Mouse (Mus musculus): Measurements from ENCODE around the gene Slc13a2. TPM values are rescaled to one million over a fixed set of nuclear protein-coding genes. Genes with fewer than 3 reads are reported as not detected.
A peak's percentile ranks its signal among the peaks of the same experiment; 100 is the strongest.

The Slc13a2 gene
- polyA plus RNA-seq, 1 experiment from 2014 or later, result not detected

- H3K9me3 ChIP-seq (ENCODE audit: control insufficient read depth, low read length), result no peaks in the 10 kb centered on the region
- ATAC-seq (ENCODE audit: insufficient read depth, low FRiP score, low TSS enrichment) (no peak), DNase-seq (ENCODE audit: low spot score) (no peak)
- WGBS, result 68% methylated on average over 13 of the region's 13 CpGs
- no peaks in the 10 kb centered on the region for H3K36me3 ChIP-seq (ENCODE audit: control insufficient read depth, insufficient read depth, low read length)
- H3K27ac ChIP-seq (ENCODE audit: low read depth, low read length), result no peak overlapping the region
- no peak overlapping the region for H3K4me3 ChIP-seq (ENCODE audit: low read depth, low read length)
- H3K4me2 ChIP-seq (ENCODE audit: low read depth), result no peak overlapping the region
- H3K27me3 ChIP-seq (ENCODE audit: control insufficient read depth, insufficient read depth, low read length), result no peaks in the 10 kb centered on the region
- H3K4me1 ChIP-seq (ENCODE audit: control insufficient read depth, insufficient read depth, low read length), result peaks cover 9% of the 10 kb centered on the region; the same call in 1 of the 2 replicates
- no peak overlapping the region for H3K9ac ChIP-seq (ENCODE audit: low read length)
These were observed 41.4 kb upstream of the Slc13a2 start for GRCm38 (mm10) chr11:78463286-78464036.

GRCm38 (mm10) chr11:78462669-78463068 lies 40.7 kb upstream of the Slc13a2 start:
- H3K4me1 ChIP-seq (ENCODE audit: control insufficient read depth, insufficient read depth, low read length), result peaks cover 9% of the 10 kb centered on the region; the same call in 1 of the 2 replicates
- ATAC-seq (ENCODE audit: insufficient read depth, low FRiP score, low TSS enrichment) (no peak), DNase-seq (ENCODE audit: low spot score) (no peak)
- no peak overlapping the region for H3K9ac ChIP-seq (ENCODE audit: low read length)
- H3K4me3 ChIP-seq (ENCODE audit: low read depth, low read length), result no peak overlapping the region
- H3K27ac ChIP-seq (ENCODE audit: low read depth, low read length), result no peak overlapping the region
- 86% methylated on average over 5 of the region's 5 CpGs for WGBS
- H3K27me3 ChIP-seq (ENCODE audit: control insufficient read depth, insufficient read depth, low read length), result no peaks in the 10 kb centered on the region
- H3K36me3 ChIP-seq (ENCODE audit: control insufficient read depth, insufficient read depth, low read length), result no peaks in the 10 kb centered on the region
- no peak overlapping the region for H3K4me2 ChIP-seq (ENCODE audit: low read depth)
- no peaks in the 10 kb centered on the region for H3K9me3 ChIP-seq (ENCODE audit: control insufficient read depth, low read length)

GRCm38 (mm10) chr11:78461894-78462293 lies 39.9 kb upstream of the Slc13a2 start:
- ATAC-seq (ENCODE audit: insufficient read depth, low FRiP score, low TSS enrichment), result no peak
- DNase-seq (ENCODE audit: low spot score), result no peak
- H3K36me3 ChIP-seq (ENCODE audit: control insufficient read depth, insufficient read depth, low read length), result no peaks in the 10 kb centered on the region

GRCm38 (mm10) chr11:78458740-78459139 lies 36.7 kb upstream of the Slc13a2 start:
- Histone ChIP-seq H3K9me3 (ENCODE audit: control insufficient read depth, low read length) (no peaks in the 10 kb centered on the region), H3K4me3 (ENCODE audit: low read depth, low read length) (no peak overlapping the region), H3K4me2 (ENCODE audit: low read depth) (no peak overlapping the region), H3K4me1 (ENCODE audit: control insufficient read depth, insufficient read depth, low read length) (no peaks in the 10 kb centered on the region), H3K27ac (ENCODE audit: low read depth, low read length) (no peak overlapping the region), H3K27me3 (ENCODE audit: control insufficient read depth, insufficient read depth, low read length) (no peaks in the 10 kb centered on the region), H3K36me3 (ENCODE audit: control insufficient read depth, insufficient read depth, low read length) (no peaks in the 10 kb centered on the region), H3K9ac (ENCODE audit: low read length) (no peak overlapping the region)
- 85% methylated on average over 17 of the region's 17 CpGs for WGBS
- DNase-seq (ENCODE audit: low spot score) (no peak), ATAC-seq (ENCODE audit: insufficient read depth, low FRiP score, low TSS enrichment) (no peak)

More at GRCm38 (mm10) chr11:78461894-78462293, 39.9 kb upstream of the Slc13a2 start:
- no peak overlapping the region for H3K4me3 ChIP-seq (ENCODE audit: low read depth, low read length)
- no peak overlapping the region for H3K4me2 ChIP-seq (ENCODE audit: low read depth)
- peaks cover 9% of the 10 kb centered on the region; the same call in 1 of the 2 replicates for H3K4me1 ChIP-seq (ENCODE audit: control insufficient read depth, insufficient read depth, low read length)
- 80% methylated on average over 1 of the region's 1 CpGs for WGBS
- no peak overlapping the region for H3K27ac ChIP-seq (ENCODE audit: low read depth, low read length)
- no peaks in the 10 kb centered on the region for H3K9me3 ChIP-seq (ENCODE audit: control insufficient read depth, low read length)
- H3K27me3 ChIP-seq (ENCODE audit: control insufficient read depth, insufficient read depth, low read length), result no peaks in the 10 kb centered on the region
- no peak overlapping the region for H3K9ac ChIP-seq (ENCODE audit: low read length)

DNA sequence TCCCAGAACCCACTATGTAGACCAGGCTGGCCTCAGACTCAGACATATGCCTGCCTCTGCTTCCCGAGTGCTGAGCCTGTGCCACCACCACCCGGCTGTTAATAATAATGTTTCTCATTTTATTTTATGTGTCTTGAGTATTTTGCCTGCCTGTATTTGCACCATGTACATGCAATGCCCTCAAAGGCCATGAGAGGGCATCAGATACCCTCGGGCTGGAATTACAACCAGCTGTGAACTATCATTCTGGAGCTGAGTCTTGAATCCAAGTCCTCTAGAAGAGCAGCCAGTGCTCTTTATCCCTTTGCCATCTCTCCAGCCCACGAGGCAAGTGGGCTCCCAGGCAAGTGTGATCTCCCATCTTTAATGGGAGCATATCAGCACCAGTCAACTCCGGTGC lies 33.3 kb upstream of the Slc13a2 start:
- DNase-seq (ENCODE audit: low spot score), result peak; percentile 46
- no peaks in the 10 kb centered on the region for H3K36me3 ChIP-seq (ENCODE audit: control insufficient read depth, insufficient read depth, low read length)
- 50% methylated on average over 5 of the region's 5 CpGs for WGBS
- H3K4me2 ChIP-seq (ENCODE audit: low read depth), result no peak overlapping the region
- no peak overlapping the region for H3K4me3 ChIP-seq (ENCODE audit: low read depth, low read length)
- no peaks in the 10 kb centered on the region for H3K27me3 ChIP-seq (ENCODE audit: control insufficient read depth, insufficient read depth, low read length)
- H3K9me3 ChIP-seq (ENCODE audit: control insufficient read depth, low read length), result no peaks in the 10 kb centered on the region
- ATAC-seq (ENCODE audit: insufficient read depth, low FRiP score, low TSS enrichment), result no peak
- no peak overlapping the region for H3K9ac ChIP-seq (ENCODE audit: low read length)
- no peaks in the 10 kb centered on the region for H3K4me1 ChIP-seq (ENCODE audit: control insufficient read depth, insufficient read depth, low read length)
- H3K27ac ChIP-seq (ENCODE audit: low read depth, low read length), result no peak overlapping the region

DNA sequence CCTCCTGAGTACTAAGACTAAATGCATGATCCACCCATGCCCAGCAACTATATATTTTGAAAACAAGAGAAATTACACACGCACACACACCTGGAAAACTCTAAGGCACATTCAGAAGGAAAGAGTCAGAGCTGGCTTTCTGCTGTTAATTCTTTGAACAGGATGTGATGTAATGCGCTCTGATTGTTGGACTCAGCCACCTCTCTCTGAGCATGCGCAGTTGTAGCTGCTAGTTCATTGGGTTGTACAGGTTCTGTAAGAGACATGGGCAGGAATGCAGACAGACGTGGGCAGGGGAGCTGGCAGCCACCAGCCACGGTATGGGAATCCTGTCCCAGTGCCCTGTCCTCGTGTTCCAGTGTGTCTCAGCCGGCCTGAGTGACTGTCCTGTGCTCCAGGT lies 32.3 kb upstream of the Slc13a2 start:
- no peak overlapping the region for H3K4me3 ChIP-seq (ENCODE audit: low read depth, low read length)
- no peaks in the 10 kb centered on the region for H3K9me3 ChIP-seq (ENCODE audit: control insufficient read depth, low read length)
- ATAC-seq (ENCODE audit: insufficient read depth, low FRiP score, low TSS enrichment) (no peak), DNase-seq (ENCODE audit: low spot score) (no peak)
- 69% methylated on average over 7 of the region's 7 CpGs for WGBS
- no peaks in the 10 kb centered on the region for H3K36me3 ChIP-seq (ENCODE audit: control insufficient read depth, insufficient read depth, low read length)
- no peak overlapping the region for H3K27ac ChIP-seq (ENCODE audit: low read depth, low read length)
- H3K4me2 ChIP-seq (ENCODE audit: low read depth), result no peak overlapping the region
- H3K27me3 ChIP-seq (ENCODE audit: control insufficient read depth, insufficient read depth, low read length), result no peaks in the 10 kb centered on the region
- H3K9ac ChIP-seq (ENCODE audit: low read length), result no peak overlapping the region
- H3K4me1 ChIP-seq (ENCODE audit: control insufficient read depth, insufficient read depth, low read length), result no peaks in the 10 kb centered on the region

- ATAC-seq (ENCODE audit: insufficient read depth, low FRiP score, low TSS enrichment), result no peak
- 14% methylated on average over 4 of the region's 4 CpGs for WGBS
- Histone ChIP-seq H3K27ac (ENCODE audit: low read depth, low read length) (no peak overlapping the region), H3K36me3 (ENCODE audit: control insufficient read depth, insufficient read depth, low read length) (no peaks in the 10 kb centered on the region), H3K9me3 (ENCODE audit: control insufficient read depth, low read length) (no peaks in the 10 kb centered on the region), H3K4me3 (ENCODE audit: low read depth, low read length) (no peak overlapping the region), H3K4me1 (ENCODE audit: control insufficient read depth, insufficient read depth, low read length) (no peaks in the 10 kb centered on the region), H3K4me2 (ENCODE audit: low read depth) (no peak overlapping the region), H3K9ac (ENCODE audit: low read length) (no peak overlapping the region), H3K27me3 (ENCODE audit: control insufficient read depth, insufficient read depth, low read length) (no peaks in the 10 kb centered on the region)
- peak; percentile 70 for DNase-seq (ENCODE audit: low spot score)
These were observed 31.7 kb upstream of the Slc13a2 start for GRCm38 (mm10) chr11:78453675-78454074.

GRCm38 (mm10) chr11:78450337-78450736 lies 28.3 kb upstream of the Slc13a2 start:
- H3K27ac ChIP-seq (ENCODE audit: low read depth, low read length), result no peak overlapping the region
- H3K36me3 ChIP-seq (ENCODE audit: control insufficient read depth, insufficient read depth, low read length), result no peaks in the 10 kb centered on the region
- DNase-seq (ENCODE audit: low spot score), result no peak
- no peaks in the 10 kb centered on the region for H3K27me3 ChIP-seq (ENCODE audit: control insufficient read depth, insufficient read depth, low read length)
- H3K9me3 ChIP-seq (ENCODE audit: control insufficient read depth, low read length), result no peaks in the 10 kb centered on the region
- no peaks in the 10 kb centered on the region for H3K4me1 ChIP-seq (ENCODE audit: control insufficient read depth, insufficient read depth, low read length)
- no peak overlapping the region for H3K4me2 ChIP-seq (ENCODE audit: low read depth)
- ATAC-seq (ENCODE audit: insufficient read depth, low FRiP score, low TSS enrichment), result no peak
- whole genome bisulfite sequencing, result 53% methylated on average over 2 of the region's 2 CpGs
- no peak overlapping the region for H3K4me3 ChIP-seq (ENCODE audit: low read depth, low read length)
- no peak overlapping the region for H3K9ac ChIP-seq (ENCODE audit: low read length)

- Histone ChIP-seq H3K36me3 (ENCODE audit: control insufficient read depth, insufficient read depth, low read length) (no peaks in the 10 kb centered on the region), H3K27ac (ENCODE audit: low read depth, low read length) (no peak overlapping the region), H3K9me3 (ENCODE audit: control insufficient read depth, low read length) (no peaks in the 10 kb centered on the region), H3K4me2 (ENCODE audit: low read depth) (no peak overlapping the region), H3K27me3 (ENCODE audit: control insufficient read depth, insufficient read depth, low read length) (no peaks in the 10 kb centered on the region), H3K9ac (ENCODE audit: low read length) (no peak overlapping the region), H3K4me3 (ENCODE audit: low read depth, low read length) (no peak overlapping the region), H3K4me1 (ENCODE audit: control insufficient read depth, insufficient read depth, low read length) (no peaks in the 10 kb centered on the region)
- no peak for DNase-seq (ENCODE audit: low spot score)
- 95% methylated on average over 1 of the region's 1 CpGs for WGBS
- ATAC-seq (ENCODE audit: insufficient read depth, low FRiP score, low TSS enrichment), result no peak
These were observed 26.2 kb upstream of the Slc13a2 start for GRCm38 (mm10) chr11:78448242-78448641.

Data from neural tube, embryonic 11.5 days (tissue).